Mouse (Mus musculus): Measurements from ENCODE around the gene Gm5039.
"Not testable (repeated sequence)": the region's sequence is repeated elsewhere in the genome, so short reads cannot be mapped to it uniquely, and the experiment has no call there.

Gene Gm5039

DNA sequence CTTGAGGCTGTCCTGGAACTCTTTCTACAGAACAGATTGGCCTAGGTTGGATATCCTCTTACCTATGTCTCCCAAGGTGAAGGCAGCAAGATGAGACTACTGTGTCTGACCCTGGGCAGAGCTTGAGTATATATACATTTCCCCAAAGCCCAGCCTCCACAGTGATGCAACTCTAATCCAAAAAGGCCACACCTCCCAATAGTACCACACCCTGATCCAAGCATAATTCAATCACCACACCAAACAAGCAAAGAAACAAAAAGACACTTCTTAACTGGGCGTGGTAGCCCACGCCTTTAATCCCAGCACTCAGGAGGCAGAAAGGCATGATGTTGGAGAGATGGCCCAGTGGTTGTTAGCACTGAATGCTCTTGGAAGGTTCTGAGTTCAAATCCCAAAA is at the start of gene Gm5039:
Gene Gm5039 (minus strand): TSS at position 101 of the 400 bp plus-strand sequence.
- DNase-seq (ENCODE audit: low read depth, low spot score), result not testable (repeated sequence)

DNA sequence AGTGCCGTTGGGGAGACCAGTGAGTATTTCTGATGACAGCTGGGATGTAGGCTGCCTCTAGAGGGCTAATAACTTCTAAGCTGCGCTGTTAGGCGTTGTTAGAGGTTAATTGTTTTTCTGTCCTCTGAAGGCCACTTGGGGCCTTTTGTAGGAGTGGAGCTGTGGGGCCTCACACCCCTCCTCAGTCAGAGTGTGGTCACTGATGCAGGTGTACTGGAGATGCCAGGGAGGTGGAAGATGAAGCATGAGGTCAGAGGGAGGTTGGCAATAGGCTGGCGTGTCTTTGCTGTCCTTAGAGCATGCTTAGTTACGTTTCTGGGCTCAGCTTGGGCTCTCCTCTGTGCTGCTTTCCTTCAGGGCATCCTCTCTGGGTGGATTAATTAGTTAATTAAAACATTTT is 48.2 kb upstream of the Gm5039 start:
- no peak for DNase-seq (ENCODE audit: low read depth, low spot score)

DNA sequence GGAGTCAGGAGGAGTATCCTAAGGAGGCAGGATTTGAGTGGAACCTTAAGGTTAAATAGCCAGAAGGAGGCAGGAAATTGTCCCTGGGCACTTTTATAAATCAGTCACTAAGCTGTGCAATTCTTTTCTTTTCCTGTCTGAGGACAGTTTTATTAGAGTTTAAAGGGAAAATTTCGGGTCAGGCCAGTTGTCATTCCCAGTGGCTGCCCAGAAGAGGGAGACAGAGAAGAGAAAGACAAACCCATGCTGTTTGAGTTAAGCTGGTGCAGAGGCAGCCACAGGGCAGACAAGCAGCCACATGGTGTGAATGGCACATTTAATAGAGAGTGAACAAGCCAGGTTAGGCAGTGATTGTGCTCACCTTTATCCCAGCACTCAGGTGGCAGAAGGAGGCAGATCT is 46.5 kb upstream of the Gm5039 start:
- DNase-seq (ENCODE audit: low read depth, low spot score), result not testable (repeated sequence)

DNA sequence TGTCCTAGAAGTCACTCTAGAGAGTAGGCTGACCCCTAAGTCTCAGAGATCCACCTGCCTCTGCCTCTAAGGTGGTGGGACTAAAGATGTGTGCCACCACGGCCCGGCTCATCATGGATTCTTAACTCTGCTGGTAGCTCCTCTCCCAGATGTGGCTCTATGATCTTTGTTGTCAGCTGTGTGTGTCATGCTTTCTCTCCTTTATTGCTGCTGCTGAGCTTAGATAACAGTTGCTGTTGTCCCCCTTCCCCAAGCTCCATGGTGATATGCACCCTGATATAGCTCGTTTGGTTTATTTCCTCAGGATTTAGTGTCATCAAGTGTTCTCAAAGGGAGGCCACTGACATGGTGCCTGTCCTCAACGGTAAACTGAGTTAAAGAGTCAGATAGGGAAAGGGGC is 45.9 kb upstream of the Gm5039 start:
- DNase-seq (ENCODE audit: low read depth, low spot score), result not testable (repeated sequence)

DNA sequence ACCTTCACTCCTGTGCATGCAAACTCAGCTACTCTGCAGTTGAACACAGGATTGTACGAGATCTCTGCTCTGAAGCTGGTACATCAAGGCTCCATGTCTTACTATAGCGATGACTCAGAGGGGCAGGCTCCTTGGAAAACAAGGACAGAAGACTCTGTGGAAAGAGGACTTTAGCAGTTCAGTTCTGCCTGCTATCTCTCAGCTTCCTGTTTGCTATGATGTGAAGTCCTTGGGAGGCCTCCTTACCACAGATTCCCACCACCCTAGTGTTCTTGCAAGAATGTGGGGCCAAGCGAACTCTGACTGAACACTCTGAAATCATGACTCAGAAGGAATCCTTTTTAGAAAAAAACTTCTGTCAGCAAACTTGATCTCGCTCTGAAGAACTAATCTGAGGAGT is 44.8 kb upstream of the Gm5039 start:
- peak; percentile 63 for DNase-seq (ENCODE audit: low read depth, low spot score)

DNA sequence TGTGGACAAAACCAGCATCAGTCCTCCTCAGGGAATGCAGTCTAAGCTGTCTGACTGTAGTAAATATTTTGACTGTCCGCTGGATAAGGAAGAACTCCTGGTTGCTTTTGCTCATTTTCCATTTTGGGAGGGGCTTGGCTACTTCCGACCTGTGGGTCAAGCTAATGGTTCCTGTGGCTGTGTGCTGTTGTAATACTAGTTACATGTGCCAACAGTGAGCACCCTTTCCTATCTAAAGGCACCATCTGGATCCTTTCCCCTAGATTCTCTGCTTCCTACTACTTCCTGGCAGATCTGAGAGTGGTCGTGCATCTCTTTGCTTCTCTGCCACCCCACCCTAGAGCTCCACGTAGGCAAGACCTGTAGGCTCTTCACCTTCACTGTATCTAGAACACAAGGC is 43.8 kb upstream of the Gm5039 start:
- DNase-seq (ENCODE audit: low read depth, low spot score), result no peak

DNA sequence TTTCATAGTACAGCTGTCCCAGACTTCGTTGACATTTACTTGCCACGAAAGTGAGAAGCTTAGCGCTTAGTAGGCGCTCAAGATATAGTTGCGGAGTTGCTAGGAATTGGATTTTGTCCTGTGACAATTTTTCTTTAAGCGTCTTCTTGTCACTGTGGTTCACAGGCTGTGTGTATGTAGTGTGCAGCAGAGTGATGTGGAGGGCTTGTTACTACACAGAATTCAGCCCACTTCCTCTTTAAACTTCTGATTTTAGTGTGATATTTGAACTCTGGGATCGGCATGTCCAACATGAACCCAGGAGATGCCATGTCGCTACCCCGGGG is 37.3 kb upstream of the Gm5039 start:
- no peak for DNase-seq (ENCODE audit: low read depth, low spot score)

DNA sequence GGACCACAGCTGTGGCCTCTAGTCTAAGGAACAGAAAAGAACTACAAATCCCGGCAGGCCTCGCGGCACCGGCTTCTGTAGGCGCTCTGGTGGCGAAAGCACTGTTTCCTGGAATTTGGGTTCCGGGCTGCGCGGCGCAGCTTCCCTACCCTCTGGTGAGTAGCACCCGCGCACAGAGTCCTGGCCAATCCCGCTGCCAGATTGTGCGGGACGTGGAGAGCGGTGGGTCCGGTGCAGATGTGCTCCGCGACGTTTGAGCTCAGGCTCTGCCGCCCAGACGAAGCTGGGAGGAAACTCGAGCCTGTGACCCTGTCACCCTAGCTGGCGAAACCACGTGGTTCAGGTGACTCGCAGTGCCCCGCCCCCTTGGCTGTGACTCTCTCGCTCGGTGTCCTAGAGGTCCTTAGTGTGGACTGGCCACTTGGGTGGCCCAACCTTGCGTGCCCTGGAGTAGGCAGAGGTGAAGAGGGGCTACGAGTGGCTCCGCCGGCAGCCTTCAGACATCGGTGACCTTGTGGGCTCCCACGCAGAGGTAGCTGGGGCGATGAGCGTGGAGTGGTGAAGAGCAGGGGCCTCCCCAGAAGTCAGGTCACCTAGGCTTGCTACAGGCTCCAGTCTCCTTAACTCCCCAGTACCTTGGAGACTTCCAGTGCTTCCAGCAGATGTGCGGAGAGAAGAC is 36.8 kb upstream of the Gm5039 start, which contains the start of gene Adck1:
Gene Adck1 (plus strand): TSS at position 114 of the 679 bp plus-strand sequence.
- DNase-seq (ENCODE audit: low read depth, low spot score), result peak; percentile 97

DNA sequence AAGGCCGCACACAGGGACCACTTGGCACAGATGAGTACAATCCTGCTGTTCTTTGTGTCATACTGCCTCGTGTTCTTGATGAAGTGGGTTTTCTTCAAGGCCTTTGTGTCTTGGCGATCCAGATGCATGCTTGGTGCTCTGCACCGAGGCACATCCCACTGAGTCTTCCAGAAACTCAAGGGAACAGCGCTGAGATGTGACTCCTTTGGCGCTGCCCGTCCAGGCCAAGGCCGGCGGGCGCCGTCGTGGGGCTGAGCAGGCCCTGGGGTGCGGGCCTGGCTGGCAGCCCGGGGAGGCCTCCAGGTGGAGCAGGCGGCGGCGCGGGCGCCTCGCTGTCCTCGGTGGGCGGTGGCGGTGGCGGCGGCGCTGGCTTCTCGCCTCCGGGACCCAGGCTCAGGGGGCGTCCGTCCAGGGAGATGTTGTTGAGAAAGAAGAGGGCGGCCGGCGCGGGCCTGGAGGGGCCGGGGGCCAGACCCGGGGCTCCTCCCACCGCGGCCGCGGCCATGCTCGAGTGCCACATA is 30.4 kb upstream of the Gm5039 start:
- no peak for DNase-seq (ENCODE audit: low read depth, low spot score)

DNA sequence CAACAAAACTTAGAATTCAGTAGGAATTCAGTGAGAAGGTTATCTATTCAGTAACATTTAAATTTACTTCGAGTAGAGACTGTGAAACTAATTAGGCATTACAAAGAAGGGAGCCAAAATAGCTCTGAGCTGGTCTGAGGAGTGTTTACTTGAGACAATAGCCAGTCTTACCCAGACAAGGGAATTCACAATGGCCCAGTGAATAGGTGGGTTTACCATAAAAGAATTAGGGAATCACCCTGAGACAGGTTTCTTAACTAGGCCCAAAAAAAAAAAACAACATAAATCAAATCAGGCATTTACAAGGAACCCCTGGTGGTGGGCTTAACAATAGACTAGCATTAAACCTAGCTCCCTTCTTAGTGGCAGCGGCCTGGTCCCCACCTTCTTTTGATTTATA is 17.5 kb upstream of the Gm5039 start:
- not testable (repeated sequence) for DNase-seq (ENCODE audit: low read depth, low spot score)

DNA sequence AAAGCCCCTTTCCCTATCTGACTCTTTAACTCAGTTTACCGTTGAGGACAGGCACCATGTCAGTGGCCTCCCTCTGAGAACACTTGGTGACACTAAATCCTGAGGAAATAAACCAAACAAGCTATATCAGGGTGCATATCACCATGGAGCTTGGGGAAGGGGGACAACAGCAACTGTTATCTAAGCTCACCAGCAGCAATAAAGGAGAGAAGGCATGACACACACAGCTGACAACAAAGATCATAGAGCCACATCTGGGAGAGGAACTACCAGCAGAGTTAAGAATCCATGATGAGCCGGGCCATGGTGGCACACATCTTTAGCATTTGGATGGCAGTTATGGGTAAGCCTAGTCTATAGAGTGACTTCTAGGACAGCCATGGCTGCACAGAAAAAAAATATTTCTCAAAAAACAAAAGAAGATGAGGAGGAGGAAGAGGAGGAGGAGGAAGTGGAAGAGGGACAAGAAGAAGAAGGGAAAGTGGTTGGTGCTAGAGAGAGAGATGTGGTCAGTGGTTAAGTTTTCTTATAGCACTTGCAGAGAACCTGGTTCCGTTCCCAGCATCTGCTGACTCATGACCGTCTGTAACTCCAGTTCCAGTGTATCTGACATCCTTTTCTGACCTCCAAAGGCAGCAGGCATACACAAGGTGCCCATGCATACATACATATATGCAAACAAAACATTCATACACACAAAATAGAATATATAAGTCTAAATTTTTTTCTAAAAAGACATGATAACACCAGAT is 13.0 kb upstream of the Gm5039 start:
- DNase-seq (ENCODE audit: low read depth, low spot score), result not testable (repeated sequence)

DNA sequence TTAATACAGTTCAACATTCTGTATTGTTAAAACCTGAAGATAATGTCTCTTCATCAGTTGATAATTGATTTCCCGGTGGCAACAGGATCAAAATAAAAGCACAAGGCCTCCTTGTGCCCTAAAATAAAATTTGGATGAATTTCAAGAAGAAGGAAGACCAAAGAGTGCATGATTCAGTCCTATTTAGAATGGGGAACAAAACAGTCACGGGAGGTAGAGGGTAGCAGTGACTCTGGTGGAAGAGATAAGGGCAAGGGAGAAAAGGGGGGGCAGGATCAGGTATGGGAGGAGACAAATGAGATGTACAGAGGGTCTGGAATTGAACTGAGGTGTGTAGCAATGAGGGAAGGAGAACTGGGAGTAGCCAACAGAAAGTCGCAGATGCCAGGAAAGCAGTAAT is 9.3 kb downstream of the Gm5039 start:
- DNase-seq (ENCODE audit: low read depth, low spot score), result no peak

DNA sequence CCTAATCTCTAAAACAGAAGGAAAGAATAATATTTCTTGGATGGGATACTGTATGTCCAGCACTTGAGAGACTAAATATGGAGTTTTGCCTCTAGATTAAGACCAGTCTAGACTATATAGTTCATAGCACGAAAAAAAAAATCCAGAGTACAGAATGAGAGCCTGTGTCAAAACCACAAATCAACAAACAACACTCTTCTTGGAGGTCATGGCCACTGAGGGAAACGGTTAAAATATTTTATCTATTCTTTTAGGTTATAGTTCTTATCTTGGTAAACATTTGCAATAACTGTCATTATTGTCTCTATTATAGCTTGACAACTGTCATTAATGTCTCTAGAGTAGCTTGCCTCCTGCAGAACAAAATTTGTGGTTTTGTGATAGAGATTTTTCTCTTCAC is 26.7 kb downstream of the Gm5039 start:
- not testable (repeated sequence) for DNase-seq (ENCODE audit: low read depth, low spot score)

DNA sequence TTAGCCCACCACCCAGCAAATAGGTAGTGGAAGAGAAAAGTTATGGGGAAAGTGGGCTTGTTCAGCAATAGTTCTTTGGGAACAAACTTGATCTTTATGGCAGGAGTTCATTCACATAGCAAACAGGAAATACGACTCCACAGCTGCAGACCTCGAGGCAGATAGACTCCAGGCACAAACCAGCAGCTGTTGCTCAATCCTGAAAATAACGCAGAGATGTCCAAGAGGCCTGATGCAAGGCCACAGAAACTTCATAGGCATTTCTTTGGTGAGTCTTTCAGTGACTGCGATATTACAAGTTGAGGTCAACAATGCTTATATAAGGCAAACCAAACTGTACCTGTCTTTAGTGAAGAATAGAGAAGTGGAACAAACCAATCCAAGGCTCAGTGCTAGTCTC is 30.7 kb downstream of the Gm5039 start:
- DNase-seq (ENCODE audit: low read depth, low spot score), result not testable (repeated sequence)

DNA sequence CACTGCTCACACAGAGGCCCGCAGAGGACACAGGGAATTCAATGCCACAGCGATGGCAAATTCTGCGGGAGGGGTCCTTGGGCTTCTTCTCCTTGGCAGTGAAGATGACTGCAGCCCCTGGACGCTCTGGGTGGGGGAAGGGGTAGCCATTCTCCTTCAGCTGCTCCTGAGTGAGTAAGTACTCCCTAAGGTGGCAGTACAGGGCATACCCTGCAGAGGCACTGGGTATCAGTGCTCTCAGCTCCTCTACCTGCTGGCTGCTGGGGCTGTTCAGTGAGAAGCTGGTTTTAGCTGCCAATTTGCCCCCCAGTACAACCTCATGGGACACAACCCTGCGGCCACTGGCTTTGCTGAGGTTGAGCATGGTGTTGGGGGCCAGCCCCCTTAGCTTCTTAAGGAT is 38.6 kb downstream of the Gm5039 start:
- not testable (repeated sequence) for DNase-seq (ENCODE audit: low read depth, low spot score)

DNA sequence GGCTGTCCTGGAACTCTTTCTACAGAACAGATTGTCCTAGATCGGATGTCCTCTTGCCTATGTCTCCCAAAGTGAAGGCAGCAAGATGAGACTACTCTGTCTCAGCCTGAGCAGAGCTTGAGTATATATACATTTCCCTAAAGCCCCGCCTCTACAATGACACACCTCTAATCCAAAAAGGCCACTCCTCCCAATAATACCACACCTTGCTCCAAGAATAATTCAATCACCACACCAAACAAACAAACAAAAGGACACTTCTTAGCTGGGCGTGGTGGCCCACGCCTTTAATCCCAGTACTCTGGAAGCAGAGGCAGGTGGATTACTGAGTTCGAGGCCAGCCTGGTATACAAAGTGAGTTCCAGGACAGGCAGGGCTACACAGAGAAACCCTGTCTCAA is 49.4 kb downstream of the Gm5039 start, which contains the start of gene Gm5662:
Gene Gm5662 (minus strand): TSS at position 101 of the 400 bp plus-strand sequence.
- DNase-seq (ENCODE audit: low read depth, low spot score), result not testable (repeated sequence)

Measured in brain, adult 2 months (tissue).